Mouse (Mus musculus): ENCODE data around the gene Cass4. TPM values are rescaled to one million over a fixed set of nuclear protein-coding genes. Genes with fewer than 3 reads are reported as not detected.

The Cass4 gene
- polyA plus RNA-seq, 1 experiment from 2014 or later, result 0.11 TPM

DNA sequence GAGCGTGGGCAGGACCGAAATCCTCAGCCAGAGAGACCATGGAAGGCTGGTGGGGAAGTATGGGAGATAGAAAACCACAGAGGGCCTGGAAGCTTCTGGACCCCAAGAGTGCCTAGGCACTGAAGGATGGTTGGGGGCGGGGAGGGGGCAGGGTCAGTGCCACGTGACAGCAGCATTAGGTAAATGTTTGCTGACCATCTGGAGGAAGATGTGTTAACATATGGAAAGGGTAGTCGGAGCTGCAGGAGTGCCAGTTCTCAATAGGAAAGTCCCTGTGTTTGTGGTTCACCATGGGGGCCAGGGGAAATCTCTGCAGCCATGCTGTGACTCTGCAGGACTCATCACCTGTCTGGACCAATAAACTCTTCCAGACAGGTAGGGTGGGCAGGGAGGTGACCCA, 20.3 kb downstream of the Cass4 start:
- Histone ChIP-seq H3K27me3 (ENCODE audit: control insufficient read depth, insufficient read depth, low read depth, low read length) (no peaks in the 10 kb centered on the region), H3K36me3 (ENCODE audit: control insufficient read depth, insufficient read depth, low read length) (no peaks in the 10 kb centered on the region), H3K4me3 (ENCODE audit: low read depth, low read length) (no peak overlapping the region), H3K4me2 (ENCODE audit: low read length) (no peak overlapping the region), H3K27ac (ENCODE audit: low read length) (no peak overlapping the region), H3K4me1 (ENCODE audit: control insufficient read depth, insufficient read depth, low read length) (no peaks in the 10 kb centered on the region), H3K9ac (ENCODE audit: low read depth, low read length) (no peak overlapping the region), H3K9me3 (replicated peaks; ENCODE audit: control insufficient read depth, low read length, poor library complexity, severe bottlenecking) (no peaks in the 10 kb centered on the region)
- ATAC-seq, result no peak
- WGBS, result 56% methylated on average over 5 of the region's 5 CpGs

GRCm38 (mm10) chr2:172416218-172416617, 22.6 kb downstream of the Cass4 start:
- H3K9ac ChIP-seq (ENCODE audit: low read depth, low read length), result no peak overlapping the region
- H3K4me2 ChIP-seq (ENCODE audit: low read length), result no peak overlapping the region
- no peaks in the 10 kb centered on the region for H3K9me3 ChIP-seq (replicated peaks; ENCODE audit: control insufficient read depth, low read length, poor library complexity, severe bottlenecking)
- WGBS, result 58% methylated on average over 12 of the region's 12 CpGs
- no peaks in the 10 kb centered on the region for H3K4me1 ChIP-seq (ENCODE audit: control insufficient read depth, insufficient read depth, low read length)
- ATAC-seq, result no peak
- H3K36me3 ChIP-seq (ENCODE audit: control insufficient read depth, insufficient read depth, low read length), result no peaks in the 10 kb centered on the region
- no peak overlapping the region for H3K4me3 ChIP-seq (ENCODE audit: low read depth, low read length)
- H3K27me3 ChIP-seq (ENCODE audit: control insufficient read depth, insufficient read depth, low read depth, low read length), result no peaks in the 10 kb centered on the region
- no peak overlapping the region for H3K27ac ChIP-seq (ENCODE audit: low read length)

DNA sequence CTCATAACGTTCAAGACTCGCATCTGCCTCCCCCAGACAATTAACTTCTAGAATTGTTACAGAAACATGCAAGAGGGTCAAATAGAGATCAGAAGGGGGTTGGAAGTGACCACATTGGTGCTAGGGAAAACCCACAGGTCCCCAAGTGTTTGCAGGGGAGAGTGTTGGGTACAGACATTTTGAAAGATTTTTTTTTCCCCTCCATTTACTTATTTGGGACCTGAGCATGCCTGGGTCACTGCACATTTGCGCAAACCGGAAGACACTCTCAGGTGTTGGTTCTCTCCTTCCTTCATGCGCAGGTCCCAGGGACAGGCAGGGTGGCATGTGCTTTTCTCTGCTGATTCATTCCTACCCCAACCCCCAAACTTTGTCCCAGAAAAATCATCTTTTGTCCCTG, 23.3 kb downstream of the Cass4 start:
- no peak overlapping the region for H3K4me2 ChIP-seq (ENCODE audit: low read length)
- H3K4me1 ChIP-seq (ENCODE audit: control insufficient read depth, insufficient read depth, low read length), result no peaks in the 10 kb centered on the region
- no peaks in the 10 kb centered on the region for H3K36me3 ChIP-seq (ENCODE audit: control insufficient read depth, insufficient read depth, low read length)
- no peaks in the 10 kb centered on the region for H3K9me3 ChIP-seq (replicated peaks; ENCODE audit: control insufficient read depth, low read length, poor library complexity, severe bottlenecking)
- H3K27ac ChIP-seq (ENCODE audit: low read length), result no peak overlapping the region
- no peak overlapping the region for H3K4me3 ChIP-seq (ENCODE audit: low read depth, low read length)
- H3K9ac ChIP-seq (ENCODE audit: low read depth, low read length), result no peak overlapping the region
- no peaks in the 10 kb centered on the region for H3K27me3 ChIP-seq (ENCODE audit: control insufficient read depth, insufficient read depth, low read depth, low read length)
- WGBS, result 87% methylated on average over 5 of the region's 5 CpGs
- no peak for ATAC-seq

GRCm38 (mm10) chr2:172418208-172418607, 24.6 kb downstream of the Cass4 start:
- no peaks in the 10 kb centered on the region for H3K36me3 ChIP-seq (ENCODE audit: control insufficient read depth, insufficient read depth, low read length)
- no peaks in the 10 kb centered on the region for H3K4me1 ChIP-seq (ENCODE audit: control insufficient read depth, insufficient read depth, low read length)
- no peak overlapping the region for H3K4me2 ChIP-seq (ENCODE audit: low read length)
- H3K27me3 ChIP-seq (ENCODE audit: control insufficient read depth, insufficient read depth, low read depth, low read length), result no peaks in the 10 kb centered on the region
- no peak overlapping the region for H3K9ac ChIP-seq (ENCODE audit: low read depth, low read length)
- no peak for ATAC-seq
- WGBS, result 86% methylated on average over 5 of the region's 5 CpGs
- H3K27ac ChIP-seq (ENCODE audit: low read length), result no peak overlapping the region
- no peak overlapping the region for H3K4me3 ChIP-seq (ENCODE audit: low read depth, low read length)
- H3K9me3 ChIP-seq (replicated peaks; ENCODE audit: control insufficient read depth, low read length, poor library complexity, severe bottlenecking), result no peaks in the 10 kb centered on the region

DNA sequence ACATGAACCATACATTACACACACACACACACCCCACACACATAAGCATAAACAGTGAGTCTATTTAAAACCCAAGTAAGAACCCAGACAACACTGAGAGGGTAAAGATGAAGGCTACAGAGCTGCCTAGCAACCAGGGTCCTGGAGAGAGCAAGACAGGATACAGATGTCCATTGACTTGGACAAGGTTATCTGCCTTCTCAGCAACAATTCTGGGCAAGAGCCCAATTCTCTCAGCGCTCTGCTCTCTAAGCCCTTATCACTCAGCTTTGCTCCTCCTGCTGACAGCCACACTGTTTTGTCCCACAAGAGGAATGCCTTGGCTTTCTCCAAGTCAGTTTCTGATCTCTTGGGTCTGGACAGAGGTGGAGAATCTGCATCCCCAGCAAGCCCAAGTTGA, 37.0 kb downstream of the Cass4 start:
- Histone ChIP-seq H3K36me3 (ENCODE audit: control insufficient read depth, insufficient read depth, low read length) (no peaks in the 10 kb centered on the region), H3K9ac (ENCODE audit: low read depth, low read length) (no peak overlapping the region), H3K4me1 (ENCODE audit: control insufficient read depth, insufficient read depth, low read length) (no peaks in the 10 kb centered on the region), H3K9me3 (replicated peaks; ENCODE audit: control insufficient read depth, low read length, poor library complexity, severe bottlenecking) (no peaks in the 10 kb centered on the region), H3K27ac (ENCODE audit: low read length) (no peak overlapping the region), H3K27me3 (ENCODE audit: control insufficient read depth, insufficient read depth, low read depth, low read length) (no peaks in the 10 kb centered on the region), H3K4me3 (ENCODE audit: low read depth, low read length) (no peak overlapping the region), H3K4me2 (ENCODE audit: low read length) (no peak overlapping the region)
- 78% methylated on average over 1 of the region's 1 CpGs for WGBS
- no peak for ATAC-seq

- Histone ChIP-seq H3K4me2 (ENCODE audit: low read length) (no peak overlapping the region), H3K4me1 (ENCODE audit: control insufficient read depth, insufficient read depth, low read length) (no peaks in the 10 kb centered on the region), H3K9ac (ENCODE audit: low read depth, low read length) (no peak overlapping the region), H3K9me3 (replicated peaks; ENCODE audit: control insufficient read depth, low read length, poor library complexity, severe bottlenecking) (no peaks in the 10 kb centered on the region), H3K36me3 (ENCODE audit: control insufficient read depth, insufficient read depth, low read length) (no peaks in the 10 kb centered on the region), H3K27me3 (ENCODE audit: control insufficient read depth, insufficient read depth, low read depth, low read length) (no peaks in the 10 kb centered on the region), H3K27ac (ENCODE audit: low read length) (no peak overlapping the region), H3K4me3 (ENCODE audit: low read depth, low read length) (no peak overlapping the region)
- ATAC-seq, result no peak
- 52% methylated on average over 5 of the region's 5 CpGs for WGBS
Observed at GRCm38 (mm10) chr2:172433746-172434145, 40.2 kb downstream of the Cass4 start.

GRCm38 (mm10) chr2:172437371-172437952, 43.9 kb downstream of the Cass4 start:
- no peak overlapping the region for H3K4me3 ChIP-seq (ENCODE audit: low read depth, low read length)
- no peak overlapping the region for H3K9ac ChIP-seq (ENCODE audit: low read depth, low read length)
- H3K9me3 ChIP-seq (replicated peaks; ENCODE audit: control insufficient read depth, low read length, poor library complexity, severe bottlenecking), result no peaks in the 10 kb centered on the region
- H3K4me1 ChIP-seq (ENCODE audit: control insufficient read depth, insufficient read depth, low read length), result peaks cover 20% of the 10 kb centered on the region
- no peak for ATAC-seq
- H3K36me3 ChIP-seq (ENCODE audit: control insufficient read depth, insufficient read depth, low read length), result no peaks in the 10 kb centered on the region
- 74% methylated on average over 16 of the region's 16 CpGs for WGBS
- no peak overlapping the region for H3K27ac ChIP-seq (ENCODE audit: low read length)
- H3K4me2 ChIP-seq (ENCODE audit: low read length), result no peak overlapping the region
- H3K27me3 ChIP-seq (ENCODE audit: control insufficient read depth, insufficient read depth, low read depth, low read length), result no peaks in the 10 kb centered on the region

GRCm38 (mm10) chr2:172439843-172440639, 46.4 kb downstream of the Cass4 start, which contains the start of gene Rtf2:
Gene Rtf2, plus strand, starts transcription at chr2:172440556.
- Histone ChIP-seq H3K4me1 (ENCODE audit: control insufficient read depth, insufficient read depth, low read length) (peaks cover 23% of the 10 kb centered on the region), H3K9ac (ENCODE audit: low read depth, low read length) (peak within 1 kb of the TSS; percentile 74), H3K36me3 (ENCODE audit: control insufficient read depth, insufficient read depth, low read length) (no peaks in the 10 kb centered on the region), H3K9me3 (replicated peaks; ENCODE audit: control insufficient read depth, low read length, poor library complexity, severe bottlenecking) (no peaks in the 10 kb centered on the region), H3K4me2 (ENCODE audit: low read length) (peak within 1 kb of the TSS; percentile 97), H3K4me3 (ENCODE audit: low read depth, low read length) (peak within 1 kb of the TSS; percentile 76), H3K27me3 (ENCODE audit: control insufficient read depth, insufficient read depth, low read depth, low read length) (no peaks in the 10 kb centered on the region), H3K27ac (ENCODE audit: low read length) (peak within 1 kb of the TSS; percentile 83)
- WGBS, result 2% methylated on average over 35 of the region's 35 CpGs
- peak; percentile 98 for ATAC-seq

- Histone ChIP-seq H3K36me3 (ENCODE audit: control insufficient read depth, insufficient read depth, low read length) (peaks cover under 1% of the 10 kb centered on the region; the same call in 1 of the 2 replicates), H3K9me3 (replicated peaks; ENCODE audit: control insufficient read depth, low read length, poor library complexity, severe bottlenecking) (no peaks in the 10 kb centered on the region), H3K4me3 (ENCODE audit: low read depth, low read length) (peak overlapping the region; percentile 76), H3K27ac (ENCODE audit: low read length) (peak overlapping the region; percentile 62), H3K4me1 (ENCODE audit: control insufficient read depth, insufficient read depth, low read length) (peaks cover 23% of the 10 kb centered on the region), H3K27me3 (ENCODE audit: control insufficient read depth, insufficient read depth, low read depth, low read length) (no peaks in the 10 kb centered on the region), H3K4me2 (ENCODE audit: low read length) (peak overlapping the region; percentile 97), H3K9ac (ENCODE audit: low read depth, low read length) (peak overlapping the region; percentile 74)
- ATAC-seq, result peak; percentile 74
- WGBS, result under 1% methylated on average over 21 of the region's 21 CpGs
Observed at GRCm38 (mm10) chr2:172440640-172441005, 47.0 kb downstream of the Cass4 start.
